Comparison of ENCODE assay signal across 1 mouse cellular context in the genomic region with DNA sequence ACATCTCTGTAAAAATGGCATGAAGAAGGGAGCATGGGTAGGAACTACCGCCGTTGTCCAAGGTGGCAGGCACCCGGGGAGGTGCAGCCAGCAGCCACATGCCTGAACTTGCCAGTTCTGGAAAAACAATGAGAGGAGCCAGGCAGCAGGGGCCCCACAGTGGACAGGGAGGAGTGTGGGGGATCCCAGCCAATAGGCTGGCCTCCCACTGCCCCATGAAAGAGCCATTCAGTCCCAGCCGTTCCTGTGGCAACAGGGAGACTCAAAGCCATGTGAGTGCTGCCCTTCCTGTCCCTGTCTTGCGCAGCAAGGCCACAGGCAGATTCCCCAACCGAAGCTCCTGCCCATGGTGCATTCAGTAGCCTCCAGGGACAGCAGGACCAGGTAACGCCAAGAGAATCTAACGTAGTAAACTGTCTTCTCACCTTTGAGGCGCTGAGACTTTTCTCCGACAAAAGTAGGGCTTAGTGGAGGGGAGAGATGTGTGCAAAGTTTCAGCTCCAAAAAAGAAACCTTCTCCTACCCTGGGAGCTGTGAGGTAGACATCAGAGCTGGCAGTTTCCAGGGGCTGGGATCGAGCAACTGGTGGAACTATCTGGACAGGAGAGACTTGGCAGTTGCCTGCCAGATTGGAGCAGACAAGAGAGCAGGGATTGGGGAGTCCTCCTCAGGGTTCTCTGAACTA.
TF ChIP-seq lines count a peak whose summit lies in the region.

No protein-coding gene starts in this region.

TF ChIP-seq in CH12.LX, 34 proteins besides CTCF, POLR2A, EP300 and RAD21 (continued from another document):
- TF ChIP-seq MAFK (IDR thresholded peaks at IDR 0.05; ENCODE audit: insufficient replicate concordance, low read length) = no peak
- TF ChIP-seq KAT2A (IDR thresholded peaks at IDR 0.05; ENCODE audit: insufficient replicate concordance, low read length) = no peak
- no peak for TF ChIP-seq MXI1 (IDR thresholded peaks at IDR 0.05; ENCODE audit: low read depth, low read length)
- TF ChIP-seq ZNF384 (IDR thresholded peaks at IDR 0.05; ENCODE audit: low read depth, low read length) = no peak
TF ChIP-seq in CH12.LX: peak in this region for 0.
